Mouse (Mus musculus) embryonic facial prominence, embryonic 12.5 days (tissue): ENCODE results near the gene Rpl4. TPM values are rescaled to one million over a fixed set of nuclear protein-coding genes. Genes with fewer than 3 reads are reported as not detected.
A peak's percentile ranks its signal among the peaks of the same experiment; 100 is the strongest.
"Not testable (repeated sequence)": the region's sequence is repeated elsewhere in the genome, so short reads cannot be mapped to it uniquely, and the experiment has no call there.

Source experiments
- ATAC-seq: fragments of 200-750 bp; cut with Nextera tagmentation; 2 replicates; pipeline ENCODE4 v1.8.0; 2017; ENCODE audit not compliant: insufficient number of reproducible peaks, insufficient read depth, low FRiP score, low TSS enrichment
- H3K27ac ChIP-seq: fragments of 300-500 bp; sonication (generic); 2 replicates; pipeline ENCODE4 v1.5.1; 2016; ENCODE audit warnings: mild to moderate bottlenecking
- H3K27me3 ChIP-seq: fragments of 300-500 bp; sonication (generic); 2 replicates; pipeline ENCODE4 v1.6.1; 2016; ENCODE audit warnings: mild to moderate bottlenecking, moderate library complexity
- H3K36me3 ChIP-seq: fragments of 300-500 bp; sonication (generic); 2 replicates; pipeline ENCODE4 v1.6.1; 2016; ENCODE audit warnings: mild to moderate bottlenecking
- H3K4me1 ChIP-seq: fragments of 300-500 bp; sonication (generic); 2 replicates; pipeline ENCODE4 v1.6.1; 2016
- H3K4me2 ChIP-seq: fragments of 300-500 bp; sonication (generic); replicated peaks from 2 replicates; pipeline ENCODE4 v1.6.1; 2016; ENCODE audit warnings: mild to moderate bottlenecking, moderate library complexity
- H3K4me3 ChIP-seq: fragments of 300-500 bp; sonication (generic); 2 replicates; pipeline ENCODE4 v1.5.1; 2016; ENCODE audit warnings: mild to moderate bottlenecking
- H3K9ac ChIP-seq: fragments of 300-500 bp; sonication (generic); 2 replicates; pipeline ENCODE4 v1.6.1; 2016; ENCODE audit warnings: mild to moderate bottlenecking, moderate library complexity
- H3K9me3 ChIP-seq: fragments of 300-500 bp; sonication (generic); 2 replicates; pipeline ENCODE4 v1.6.1; 2016; ENCODE audit warnings: mild to moderate bottlenecking, moderate library complexity
- WGBS: fragments of 180-500 bp; shearing (Covaris S2); methylation state at CpG from one replicate; pipeline ENCODE4 v1.1.7; 2016; 5-methylcytosine and 5-hydroxymethylcytosine counted together
- polyA plus RNA-seq: library from polyadenylated mRNA; unstranded; fragments of >200 nt; fragmentation: Nextera tagmentation; extraction: Ambion mirVana; gene quantifications from 2 replicates; pipeline ENCODE4 v1.2.1, GENCODE M21; 2016

Rpl4 gene
- polyA plus RNA-seq, 1 experiment from 2014 or later = 1,135 TPM

DNA sequence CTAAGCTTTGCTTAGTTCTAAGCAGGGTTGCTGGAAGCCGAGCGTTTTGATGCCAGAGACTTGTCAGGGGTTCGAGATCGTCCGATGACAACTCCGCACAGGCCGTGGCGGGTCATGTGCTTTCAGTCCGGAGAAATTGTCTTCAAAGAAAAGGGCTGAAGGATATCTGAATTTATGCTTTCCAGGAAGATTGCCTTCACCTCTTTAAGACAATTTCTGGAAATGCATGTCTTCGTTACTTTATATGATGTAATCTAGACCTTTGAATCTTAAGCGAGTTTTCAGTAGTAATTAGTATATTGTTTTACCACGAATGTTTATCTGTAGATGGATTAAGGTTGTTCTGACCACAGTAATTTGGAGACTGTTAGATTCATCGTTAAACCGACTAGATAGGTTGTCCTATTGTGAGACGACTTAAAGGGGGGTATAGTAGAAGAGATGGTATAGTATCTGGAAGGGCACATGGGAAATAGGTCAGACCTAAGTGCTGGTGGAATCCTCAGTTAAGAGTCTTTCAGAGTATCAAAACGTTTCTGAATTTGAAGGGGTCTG, 568 bp downstream of the Rpl4 start:
- H3K4me1 ChIP-seq = peaks cover 14% of the 10 kb centered on the region
- under 1% methylated on average over 16 of the region's 16 CpGs for WGBS
- no peaks in the 10 kb centered on the region for H3K27me3 ChIP-seq
- peak overlapping the region; percentile 83 for H3K4me2 ChIP-seq
- H3K27ac ChIP-seq = peak overlapping the region; percentile 93
- H3K9me3 ChIP-seq = no peaks in the 10 kb centered on the region
- H3K4me3 ChIP-seq = peak overlapping the region; percentile 94
- ATAC-seq = no peak
- peak overlapping the region; percentile 88 for H3K9ac ChIP-seq
- peaks cover 38% of the 10 kb centered on the region for H3K36me3 ChIP-seq

GRCm38 (mm10) chr9:64174341-64174740, 1.2 kb downstream of the Rpl4 start:
- Histone ChIP-seq H3K36me3 (peaks cover 38% of the 10 kb centered on the region), H3K27me3 (no peaks in the 10 kb centered on the region), H3K4me2 (peak overlapping the region; percentile 83), H3K27ac (no peak overlapping the region), H3K4me1 (peaks cover 14% of the 10 kb centered on the region), H3K9ac (peak overlapping the region; percentile 88), H3K4me3 (peak overlapping the region; percentile 94), H3K9me3 (no peaks in the 10 kb centered on the region)
- ATAC-seq = no peak

GRCm38 (mm10) chr9:64174766-64175165, 1.6 kb downstream of the Rpl4 start:
- 73% methylated on average over 8 of the region's 8 CpGs for WGBS
- no peaks in the 10 kb centered on the region for H3K27me3 ChIP-seq
- H3K4me1 ChIP-seq = peaks cover 17% of the 10 kb centered on the region
- no peak for ATAC-seq
- no peak overlapping the region for H3K27ac ChIP-seq
- H3K9ac ChIP-seq = peak overlapping the region; percentile 88; the same call in 1 of the 2 replicates
- peak overlapping the region; percentile 94; the same call in 1 of the 2 replicates for H3K4me3 ChIP-seq
- H3K36me3 ChIP-seq = peaks cover 38% of the 10 kb centered on the region
- no peaks in the 10 kb centered on the region for H3K9me3 ChIP-seq
- H3K4me2 ChIP-seq = peak overlapping the region; percentile 83

DNA sequence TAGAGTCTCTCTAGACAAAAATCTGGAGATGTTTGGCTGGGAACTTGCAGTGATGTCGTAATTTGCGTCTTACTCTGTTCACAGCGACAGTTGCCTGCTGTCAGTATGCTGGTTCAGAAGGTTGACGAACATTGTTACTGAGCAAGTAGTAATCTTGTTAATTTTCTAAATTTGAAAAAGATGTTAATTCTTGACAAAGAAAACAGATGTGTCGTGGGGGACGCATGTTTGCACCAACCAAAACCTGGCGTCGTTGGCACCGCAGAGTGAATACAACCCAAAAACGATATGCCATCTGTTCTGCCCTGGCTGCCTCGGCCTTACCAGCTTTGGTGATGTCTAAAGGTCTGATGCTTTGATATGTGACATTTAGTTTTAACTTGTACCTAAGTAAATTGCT, 2.2 kb downstream of the Rpl4 start:
- Histone ChIP-seq H3K4me1 (peaks cover 21% of the 10 kb centered on the region), H3K36me3 (peaks cover 38% of the 10 kb centered on the region), H3K4me2 (no peak overlapping the region), H3K27me3 (no peaks in the 10 kb centered on the region), H3K9me3 (no peaks in the 10 kb centered on the region), H3K4me3 (no peak overlapping the region), H3K9ac (no peak overlapping the region), H3K27ac (no peak overlapping the region)
- WGBS = 87% methylated on average over 11 of the region's 11 CpGs
- no peak for ATAC-seq

- 49% methylated on average over 3 of the region's 3 CpGs for WGBS
- Histone ChIP-seq H3K4me2 (peak overlapping the region; percentile 57), H3K27me3 (no peaks in the 10 kb centered on the region), H3K4me1 (peaks cover 13% of the 10 kb centered on the region), H3K36me3 (peaks cover 56% of the 10 kb centered on the region), H3K9me3 (no peaks in the 10 kb centered on the region), H3K9ac (peak overlapping the region; percentile 62), H3K4me3 (peak overlapping the region; percentile 59), H3K27ac (peak overlapping the region; percentile 78)
- no peak for ATAC-seq
These were observed 5.4 kb downstream of the Rpl4 start for GRCm38 (mm10) chr9:64178610-64178973.

- H3K9me3 ChIP-seq = no peaks in the 10 kb centered on the region
- H3K27ac ChIP-seq = peak within 1 kb of the TSS; percentile 78
- no peaks in the 10 kb centered on the region for H3K27me3 ChIP-seq
- H3K4me2 ChIP-seq = peak within 1 kb of the TSS; percentile 57
- H3K4me3 ChIP-seq = peak within 1 kb of the TSS; percentile 59
- peaks cover 13% of the 10 kb centered on the region for H3K4me1 ChIP-seq
- under 1% methylated on average over 35 of the region's 35 CpGs for WGBS
- H3K36me3 ChIP-seq = peaks cover 56% of the 10 kb centered on the region
- ATAC-seq = peak; percentile 88
- H3K9ac ChIP-seq = peak within 1 kb of the TSS; percentile 62
These were observed 5.9 kb downstream of the Rpl4 start, which contains the start of gene Snapc5 for GRCm38 (mm10) chr9:64178974-64179646. Gene Snapc5 (plus strand): TSS chr9:64179274.

DNA sequence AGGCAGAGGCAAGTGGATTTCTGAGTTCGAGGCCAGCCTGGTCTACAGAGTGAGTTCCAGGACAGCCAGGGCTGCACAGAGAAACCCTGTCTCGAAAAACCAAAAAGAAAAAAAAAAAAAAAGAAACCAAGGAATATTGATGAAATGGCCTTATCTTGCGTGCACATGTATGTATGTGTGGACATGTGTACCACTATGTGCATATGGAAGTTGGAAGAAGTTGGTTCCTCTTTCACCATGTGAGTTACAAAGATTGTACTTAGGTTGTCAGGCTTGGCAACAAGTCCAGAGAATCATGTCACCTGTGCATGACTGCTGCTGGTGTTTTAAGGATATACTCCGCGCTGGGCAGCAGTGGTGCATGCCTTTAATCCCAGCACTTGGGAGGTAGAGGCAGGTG, 10.1 kb downstream of the Rpl4 start:
- not testable (repeated sequence) for H3K9ac ChIP-seq, H3K4me1 ChIP-seq, H3K27me3 ChIP-seq, H3K9me3 ChIP-seq, H3K27ac ChIP-seq, ATAC-seq, H3K4me3 ChIP-seq, H3K4me2 ChIP-seq
- peaks cover 52% of the 10 kb centered on the region for H3K36me3 ChIP-seq
- WGBS = 92% methylated on average over 5 of the region's 5 CpGs

GRCm38 (mm10) chr9:64184166-64184840, 11.1 kb downstream of the Rpl4 start:
- WGBS = 89% methylated on average over 5 of the region's 5 CpGs
- no peak overlapping the region for H3K9ac ChIP-seq
- H3K27ac ChIP-seq = no peak overlapping the region
- no peaks in the 10 kb centered on the region for H3K27me3 ChIP-seq
- peaks cover 7% of the 10 kb centered on the region for H3K4me1 ChIP-seq
- H3K4me2 ChIP-seq = no peak overlapping the region
- H3K36me3 ChIP-seq = peaks cover 59% of the 10 kb centered on the region
- ATAC-seq = no peak
- no peaks in the 10 kb centered on the region for H3K9me3 ChIP-seq
- H3K4me3 ChIP-seq = no peak overlapping the region

- Histone ChIP-seq H3K4me2 (no peak overlapping the region), H3K27ac (no peak overlapping the region), H3K9me3 (no peaks in the 10 kb centered on the region), H3K27me3 (no peaks in the 10 kb centered on the region), H3K9ac (no peak overlapping the region), H3K4me3 (no peak overlapping the region), H3K4me1 (no peaks in the 10 kb centered on the region), H3K36me3 (peaks cover 47% of the 10 kb centered on the region)
- 95% methylated on average over 1 of the region's 1 CpGs for WGBS
- ATAC-seq = no peak
These were observed 20.7 kb downstream of the Rpl4 start for GRCm38 (mm10) chr9:64193879-64194278.

- H3K4me2 ChIP-seq = no peak overlapping the region
- H3K9me3 ChIP-seq = no peaks in the 10 kb centered on the region
- no peak overlapping the region for H3K9ac ChIP-seq
- H3K27ac ChIP-seq = no peak overlapping the region
- H3K4me1 ChIP-seq = no peaks in the 10 kb centered on the region
- no peaks in the 10 kb centered on the region for H3K27me3 ChIP-seq
- WGBS = 81% methylated on average over 4 of the region's 4 CpGs
- no peak overlapping the region for H3K4me3 ChIP-seq
- ATAC-seq = no peak
- H3K36me3 ChIP-seq = peaks cover 36% of the 10 kb centered on the region
These were observed 22.4 kb downstream of the Rpl4 start for GRCm38 (mm10) chr9:64195554-64195953.

DNA sequence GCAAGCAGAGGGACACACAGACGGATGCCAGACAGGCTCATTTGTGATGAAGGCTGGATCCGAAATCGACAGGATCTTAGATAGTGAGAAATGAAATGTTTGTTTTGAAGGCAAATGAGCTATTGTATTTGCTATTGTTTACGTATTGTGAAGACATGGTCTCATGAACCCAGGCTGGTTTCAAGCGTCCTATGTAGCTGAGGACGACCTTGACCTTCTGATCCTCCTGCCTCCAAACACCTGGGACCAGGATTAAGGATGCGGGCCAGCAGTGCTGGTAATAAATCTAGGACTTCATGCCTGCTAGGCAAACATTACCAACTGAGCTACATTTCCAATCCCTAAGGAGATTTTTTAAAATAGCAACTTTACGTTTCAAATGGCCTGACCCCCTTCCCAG, 24.3 kb downstream of the Rpl4 start:
- H3K36me3 ChIP-seq = peaks cover 19% of the 10 kb centered on the region
- H3K4me1 ChIP-seq = no peaks in the 10 kb centered on the region
- H3K9ac ChIP-seq = no peak overlapping the region
- no peak overlapping the region for H3K4me3 ChIP-seq
- WGBS = 85% methylated on average over 8 of the region's 8 CpGs
- no peak overlapping the region for H3K4me2 ChIP-seq
- H3K27ac ChIP-seq = no peak overlapping the region
- no peak for ATAC-seq
- H3K9me3 ChIP-seq = no peaks in the 10 kb centered on the region
- H3K27me3 ChIP-seq = no peaks in the 10 kb centered on the region
